Mouse (Mus musculus) midbrain, embryonic 16.5 days (tissue): ENCODE results near the gene Evl. TPM values are rescaled to one million over a fixed set of nuclear protein-coding genes. Genes with fewer than 3 reads are reported as not detected.

Source experiments
- ATAC-seq: fragments of 200-750 bp; cut with Nextera tagmentation; 2 replicates; pipeline ENCODE4 v1.8.0; 2017; ENCODE audit warnings: moderate TSS enrichment
- H3K27ac ChIP-seq: fragments of 300-500 bp; sonication (generic); 2 replicates; pipeline ENCODE4 v1.5.1; 2014; ENCODE audit warnings: mild to moderate bottlenecking, low read length, mixed read lengths
- H3K27me3 ChIP-seq: fragments of 300-500 bp; sonication (generic); 2 replicates; pipeline ENCODE4 v1.6.1; 2014; ENCODE audit warnings: low read depth, low read length, mixed read lengths; ENCODE audit not compliant: control insufficient read depth, insufficient read depth
- H3K36me3 ChIP-seq: fragments of 300-500 bp; sonication (generic); 2 replicates; pipeline ENCODE4 v1.6.1; 2014; ENCODE audit warnings: mild to moderate bottlenecking, low read length, moderate library complexity, mixed read lengths; ENCODE audit not compliant: control insufficient read depth, insufficient read depth
- H3K4me1 ChIP-seq: fragments of 300-500 bp; sonication (generic); 2 replicates; pipeline ENCODE4 v1.6.1; 2014; ENCODE audit warnings: mild to moderate bottlenecking, low read length, mixed read lengths; ENCODE audit not compliant: control insufficient read depth, insufficient read depth
- H3K4me2 ChIP-seq: fragments of 300-500 bp; sonication (generic); 2 replicates; pipeline ENCODE4 v1.6.1; 2014; ENCODE audit warnings: mild to moderate bottlenecking, low read length, mixed read lengths
- H3K4me3 ChIP-seq: fragments of 300-500 bp; sonication (generic); 2 replicates; pipeline ENCODE4 v1.5.1; 2014; ENCODE audit warnings: low read depth, mild to moderate bottlenecking, low read length, moderate library complexity, mixed read lengths
- H3K9ac ChIP-seq: fragments of 300-500 bp; sonication (generic); 2 replicates; pipeline ENCODE4 v1.6.1; 2014; ENCODE audit warnings: low read depth, low read length, mixed read lengths
- H3K9me3 ChIP-seq: fragments of 300-500 bp; sonication (generic); replicated peaks from 2 replicates; pipeline ENCODE4 v1.6.1; 2014; ENCODE audit warnings: mild to moderate bottlenecking, low read length, mixed read lengths; ENCODE audit not compliant: control insufficient read depth, poor library complexity, severe bottlenecking
- WGBS: fragments of 180-500 bp; shearing (Covaris S2); extraction: QIAGEN DNeasy Blood & Tissue Kit; methylation state at CpG from one replicate; pipeline ENCODE4 v1.1.7; 2014; 5-methylcytosine and 5-hydroxymethylcytosine counted together
- microRNA counts: library from miRNA; unstranded; fragments of <30 nt; microRNA quantifications from one replicate; lab custom pipeline; 2016
- microRNA-seq: library from miRNA; unstranded; fragments of <30 nt; microRNA quantifications from one replicate; pipeline ENCODE4, GENCODE M21; 2017
- polyA plus RNA-seq: library from polyadenylated mRNA; unstranded; fragments of >200 nt; fragmentation: Nextera tagmentation; extraction: Ambion mirVana; gene quantifications from 2 replicates; pipeline ENCODE4 v1.2.1, GENCODE M21; 2015

The Evl gene
- polyA plus RNA-seq, 1 experiment from 2014 or later, result 268 TPM

DNA sequence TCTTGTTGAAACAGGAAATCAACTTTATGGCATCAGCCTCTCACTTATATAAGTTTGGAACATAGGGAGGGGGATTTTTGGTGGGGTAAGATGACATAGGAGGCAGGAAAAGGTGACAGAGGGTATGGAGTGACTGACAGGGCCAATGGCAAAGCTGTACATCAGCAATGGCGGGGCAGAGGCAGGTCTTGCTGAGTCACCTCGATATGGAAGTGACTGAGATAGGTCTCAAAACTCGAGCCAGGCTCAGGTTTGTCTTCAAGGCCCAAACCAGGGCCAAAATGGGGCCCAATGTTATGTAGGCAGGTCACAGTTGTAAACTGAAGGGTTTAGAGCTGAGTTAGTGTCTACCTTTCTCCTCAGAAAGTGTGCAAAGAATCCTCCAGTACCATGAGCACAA, 169.3 kb downstream of the Evl start:
- H3K4me2 ChIP-seq, result no peak overlapping the region
- WGBS, result 87% methylated on average over 3 of the region's 3 CpGs
- H3K9me3 ChIP-seq, result no peaks in the 10 kb centered on the region
- H3K27ac ChIP-seq, result no peak overlapping the region
- H3K4me3 ChIP-seq, result no peak overlapping the region
- no peaks in the 10 kb centered on the region for H3K4me1 ChIP-seq
- no peak overlapping the region for H3K9ac ChIP-seq
- no peaks in the 10 kb centered on the region for H3K36me3 ChIP-seq
- no peaks in the 10 kb centered on the region for H3K27me3 ChIP-seq
- ATAC-seq, result no peak

DNA sequence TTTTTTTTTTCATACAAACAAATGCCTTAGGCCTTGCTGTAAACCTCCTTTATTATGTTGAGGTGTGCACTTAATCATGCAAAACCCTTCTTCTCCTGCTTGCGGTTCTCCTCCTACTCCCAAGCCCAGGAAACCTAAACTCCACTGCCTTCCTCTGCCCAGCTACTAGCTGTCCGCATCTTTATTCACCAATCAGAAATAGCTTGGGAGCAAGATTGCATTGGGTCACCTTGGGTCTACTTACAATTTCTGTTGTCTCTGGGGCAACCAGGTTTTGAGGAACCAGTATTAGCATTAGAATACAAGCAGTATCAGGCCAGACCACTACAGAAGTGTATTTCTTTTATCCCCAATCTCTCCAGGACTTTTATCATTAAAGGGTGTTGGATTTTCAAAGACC, 179.9 kb downstream of the Evl start:
- no peak for ATAC-seq
- Histone ChIP-seq H3K4me3 (no peak overlapping the region), H3K9me3 (no peaks in the 10 kb centered on the region), H3K36me3 (no peaks in the 10 kb centered on the region), H3K27me3 (no peaks in the 10 kb centered on the region), H3K4me1 (no peaks in the 10 kb centered on the region), H3K9ac (no peak overlapping the region), H3K4me2 (no peak overlapping the region), H3K27ac (no peak overlapping the region)
- WGBS, result 93% methylated on average over 2 of the region's 2 CpGs

DNA sequence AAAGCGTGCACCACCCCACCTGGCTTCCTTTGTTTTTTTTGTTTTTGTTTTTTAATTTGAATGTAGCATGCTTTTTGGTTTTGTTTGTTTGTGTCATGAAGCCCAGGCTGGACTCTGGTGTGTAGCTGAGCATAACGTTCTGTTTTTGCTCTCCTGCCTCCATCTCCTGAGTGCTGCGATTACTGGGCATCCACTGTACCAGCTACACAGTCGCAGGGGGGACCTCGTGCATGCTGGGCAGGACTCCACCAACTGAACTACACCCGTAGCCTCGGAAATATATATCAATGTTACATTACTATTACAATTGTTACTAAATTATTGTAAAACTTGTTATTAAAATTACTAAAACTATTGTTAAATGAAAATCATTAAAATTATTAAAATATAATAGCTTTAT, 183.3 kb downstream of the Evl start:
- ATAC-seq, result no peak
- H3K27me3 ChIP-seq, result no peaks in the 10 kb centered on the region
- no peak overlapping the region for H3K9ac ChIP-seq
- H3K27ac ChIP-seq, result no peak overlapping the region
- H3K4me2 ChIP-seq, result no peak overlapping the region
- WGBS, result 91% methylated on average over 7 of the region's 7 CpGs
- H3K4me3 ChIP-seq, result no peak overlapping the region
- H3K36me3 ChIP-seq, result no peaks in the 10 kb centered on the region
- no peaks in the 10 kb centered on the region for H3K9me3 ChIP-seq
- H3K4me1 ChIP-seq, result no peaks in the 10 kb centered on the region

MicroRNA genes within 50 kb of the gene (microRNA counts, 519-probe panel; counts per million panel counts)
- 3,510 counts per million, percentile 95 among the panel's probes with 10 or more counts for microRNA mmu-miR-342-3p (lab: Ali Mortazavi, UCI)
- 1,605 counts per million, percentile 31 among the panel's probes with 10 or more counts for microRNA mmu-miR-342-5p (lab: Ali Mortazavi, UCI)

Small RNA genes lying within 50 kb of the gene (microRNA-seq; reads per million reads assigned to microRNA genes)
- gene Gm23872, result not detected
- 8,171 reads per million, percentile 95 among the genes with 10 or more reads in this experiment for gene Mir342

Other genes with a start within 250 kb of the Evl start
- 2.7 and 2.9 TPM in 2 replicates for gene Hhipl1, start 248.4 kb upstream of the Evl start, polyA plus RNA-seq
- gene Cyp46a1, start 220.3 kb upstream of the Evl start, polyA plus RNA-seq, result 28.1 and 36.2 TPM in 2 replicates
- gene Eml1, start 183.8 kb upstream of the Evl start, polyA plus RNA-seq, result 47.6 and 57.4 TPM in 2 replicates
- 2.9 and 3.3 TPM in 2 replicates for gene Degs2, start 147.6 kb downstream of the Evl start, polyA plus RNA-seq
- gene Yy1, start 238.3 kb downstream of the Evl start, polyA plus RNA-seq, result 10.3 and 11.6 TPM in 2 replicates